Mouse (Mus musculus): ENCODE data around the gene Ugt1a6b. TPM values are rescaled to one million over a fixed set of nuclear protein-coding genes. Genes with fewer than 3 reads are reported as not detected.

Gene Ugt1a6b
- polyA plus RNA-seq, 1 experiment, result 0.29 TPM

- no peak for TF ChIP-seq CTCF (IDR thresholded peaks at IDR 0.05; ENCODE audit: extremely low read depth, insufficient read depth, insufficient read length, insufficient replicate concordance)
- no peak for TF ChIP-seq POLR2A (IDR thresholded peaks at IDR 0.05; ENCODE audit: low read depth, low read length)
- WGBS, result 77% methylated on average over 6 of the region's 6 CpGs
Observed at GRCm38 (mm10) chr1:88245881-88246280, 142.8 kb downstream of the Ugt1a6b start.

GRCm38 (mm10) chr1:88246386-88246785 is 143.3 kb downstream of the Ugt1a6b start:
- no peak overlapping the region for H3K27ac ChIP-seq (ENCODE audit: insufficient read depth, low read length)
- no peaks in the 10 kb centered on the region for H3K27me3 ChIP-seq (ENCODE audit: control insufficient read depth, insufficient read depth, low read length)
- no peaks in the 10 kb centered on the region for H3K4me1 ChIP-seq (ENCODE audit: control insufficient read depth, insufficient read depth, insufficient read length)
- H3K4me3 ChIP-seq (ENCODE audit: extremely low read depth, insufficient read depth, insufficient read length), result no peak overlapping the region
- H3K36me3 ChIP-seq (ENCODE audit: control insufficient read depth, insufficient read depth, low read length), result no peaks in the 10 kb centered on the region
- 49% methylated on average over 6 of the region's 6 CpGs for WGBS
- DNase-seq (ENCODE audit: low read depth in 1 of 2, low spot score in 2 of 2), result no peak
- TF ChIP-seq POLR2A (IDR thresholded peaks at IDR 0.05; ENCODE audit: low read depth, low read length), result no peak

More at GRCm38 (mm10) chr1:88245881-88246280, 142.8 kb downstream of the Ugt1a6b start:
- H3K4me1 ChIP-seq (ENCODE audit: control insufficient read depth, insufficient read depth, insufficient read length), result no peaks in the 10 kb centered on the region
- H3K36me3 ChIP-seq (ENCODE audit: control insufficient read depth, insufficient read depth, low read length), result no peaks in the 10 kb centered on the region
- no peak overlapping the region for H3K4me3 ChIP-seq (ENCODE audit: extremely low read depth, insufficient read depth, insufficient read length)
- no peak for DNase-seq (ENCODE audit: low read depth in 1 of 2, low spot score in 2 of 2)
- H3K27me3 ChIP-seq (ENCODE audit: control insufficient read depth, insufficient read depth, low read length), result no peaks in the 10 kb centered on the region
- no peak overlapping the region for H3K27ac ChIP-seq (ENCODE audit: insufficient read depth, low read length)

GRCm38 (mm10) chr1:88247660-88248059 is 144.6 kb downstream of the Ugt1a6b start:
- no peaks in the 10 kb centered on the region for H3K36me3 ChIP-seq (ENCODE audit: control insufficient read depth, insufficient read depth, low read length)
- H3K27me3 ChIP-seq (ENCODE audit: control insufficient read depth, insufficient read depth, low read length), result no peaks in the 10 kb centered on the region
- no peak overlapping the region for H3K4me3 ChIP-seq (ENCODE audit: extremely low read depth, insufficient read depth, insufficient read length)
- no peak overlapping the region for H3K27ac ChIP-seq (ENCODE audit: insufficient read depth, low read length)
- no peak for DNase-seq (ENCODE audit: low read depth in 1 of 2, low spot score in 2 of 2)
- TF ChIP-seq CTCF (IDR thresholded peaks at IDR 0.05; ENCODE audit: extremely low read depth, insufficient read depth, insufficient read length, insufficient replicate concordance) (no peak), POLR2A (IDR thresholded peaks at IDR 0.05; ENCODE audit: low read depth, low read length) (no peak)
- H3K4me1 ChIP-seq (ENCODE audit: control insufficient read depth, insufficient read depth, insufficient read length), result no peaks in the 10 kb centered on the region; the same call in 1 of the 2 replicates
- 51% methylated on average over 2 of the region's 2 CpGs for WGBS

GRCm38 (mm10) chr1:88248658-88249057 is 145.6 kb downstream of the Ugt1a6b start:
- Histone ChIP-seq H3K27ac (ENCODE audit: insufficient read depth, low read length) (no peak overlapping the region), H3K27me3 (ENCODE audit: control insufficient read depth, insufficient read depth, low read length) (no peaks in the 10 kb centered on the region), H3K4me1 (ENCODE audit: control insufficient read depth, insufficient read depth, insufficient read length) (peaks cover 9% of the 10 kb centered on the region; the same call in 1 of the 2 replicates), H3K4me3 (ENCODE audit: extremely low read depth, insufficient read depth, insufficient read length) (no peak overlapping the region), H3K36me3 (ENCODE audit: control insufficient read depth, insufficient read depth, low read length) (no peaks in the 10 kb centered on the region)
- TF ChIP-seq CTCF (IDR thresholded peaks at IDR 0.05; ENCODE audit: extremely low read depth, insufficient read depth, insufficient read length, insufficient replicate concordance) (no peak), POLR2A (IDR thresholded peaks at IDR 0.05; ENCODE audit: low read depth, low read length) (no peak)
- DNase-seq (ENCODE audit: low read depth in 1 of 2, low spot score in 2 of 2), result no peak
- 59% methylated on average over 4 of the region's 4 CpGs for WGBS

GRCm38 (mm10) chr1:88249596-88249995 is 146.5 kb downstream of the Ugt1a6b start:
- Histone ChIP-seq H3K36me3 (ENCODE audit: control insufficient read depth, insufficient read depth, low read length) (no peaks in the 10 kb centered on the region), H3K27me3 (ENCODE audit: control insufficient read depth, insufficient read depth, low read length) (no peaks in the 10 kb centered on the region), H3K4me1 (ENCODE audit: control insufficient read depth, insufficient read depth, insufficient read length) (peaks cover 10% of the 10 kb centered on the region; the same call in 1 of the 2 replicates), H3K4me3 (ENCODE audit: extremely low read depth, insufficient read depth, insufficient read length) (no peak overlapping the region), H3K27ac (ENCODE audit: insufficient read depth, low read length) (no peak overlapping the region)
- TF ChIP-seq CTCF (IDR thresholded peaks at IDR 0.05; ENCODE audit: extremely low read depth, insufficient read depth, insufficient read length, insufficient replicate concordance) (no peak), POLR2A (IDR thresholded peaks at IDR 0.05; ENCODE audit: low read depth, low read length) (no peak)
- 80% methylated on average over 7 of the region's 7 CpGs for WGBS
- no peak for DNase-seq (ENCODE audit: low read depth in 1 of 2, low spot score in 2 of 2)

- TF ChIP-seq CTCF (IDR thresholded peaks at IDR 0.05; ENCODE audit: extremely low read depth, insufficient read depth, insufficient read length, insufficient replicate concordance) (no peak), POLR2A (IDR thresholded peaks at IDR 0.05; ENCODE audit: low read depth, low read length) (no peak)
- no peak for DNase-seq (ENCODE audit: low read depth in 1 of 2, low spot score in 2 of 2)
- H3K4me1 ChIP-seq (ENCODE audit: control insufficient read depth, insufficient read depth, insufficient read length), result peaks cover 10% of the 10 kb centered on the region; the same call in 1 of the 2 replicates
- H3K4me3 ChIP-seq (ENCODE audit: extremely low read depth, insufficient read depth, insufficient read length), result no peak overlapping the region
- H3K36me3 ChIP-seq (ENCODE audit: control insufficient read depth, insufficient read depth, low read length), result no peaks in the 10 kb centered on the region
- no peaks in the 10 kb centered on the region for H3K27me3 ChIP-seq (ENCODE audit: control insufficient read depth, insufficient read depth, low read length)
- WGBS, result 84% methylated on average over 5 of the region's 5 CpGs
- H3K27ac ChIP-seq (ENCODE audit: insufficient read depth, low read length), result no peak overlapping the region
Observed at GRCm38 (mm10) chr1:88250023-88250422, 147.0 kb downstream of the Ugt1a6b start.

GRCm38 (mm10) chr1:88253106-88253505 is 150.1 kb downstream of the Ugt1a6b start:
- H3K4me1 ChIP-seq (ENCODE audit: control insufficient read depth, insufficient read depth, insufficient read length), result peaks cover 10% of the 10 kb centered on the region; the same call in 1 of the 2 replicates
- DNase-seq (ENCODE audit: low read depth in 1 of 2, low spot score in 2 of 2), result no peak
- no peak overlapping the region for H3K27ac ChIP-seq (ENCODE audit: insufficient read depth, low read length)
- no peaks in the 10 kb centered on the region for H3K36me3 ChIP-seq (ENCODE audit: control insufficient read depth, insufficient read depth, low read length)
- H3K27me3 ChIP-seq (ENCODE audit: control insufficient read depth, insufficient read depth, low read length), result no peaks in the 10 kb centered on the region
- H3K4me3 ChIP-seq (ENCODE audit: extremely low read depth, insufficient read depth, insufficient read length), result no peak overlapping the region
- WGBS, result 49% methylated on average over 8 of the region's 8 CpGs
- TF ChIP-seq CTCF (IDR thresholded peaks at IDR 0.05; ENCODE audit: extremely low read depth, insufficient read depth, insufficient read length, insufficient replicate concordance) (no peak), POLR2A (IDR thresholded peaks at IDR 0.05; ENCODE audit: low read depth, low read length) (no peak)

Data from spleen, adult 2 months (tissue).